Mouse (Mus musculus) C2C12 (cell line): ENCODE data around the gene Rab5c.

Experiments used
- CTCF ChIP-seq: IDR thresholded peaks from one replicate; pipeline ENCODE4 v1.5.1; 2011; ENCODE audit not compliant: control insufficient read depth, insufficient read depth, insufficient read length
- FOSL1 ChIP-seq: IDR thresholded peaks from one replicate; pipeline ENCODE4 v1.8.0; 2011; ENCODE audit warnings: mild to moderate bottlenecking, low read length; ENCODE audit not compliant: poor library complexity, insufficient read depth, severe bottlenecking
- MYOG ChIP-seq: IDR thresholded peaks from one replicate; pipeline ENCODE4 v1.6.1; 2011; ENCODE audit not compliant: control insufficient read depth, insufficient read length; ENCODE audit errors: extremely low read depth

- TF ChIP-seq MYOG: no peak
- no peak for TF ChIP-seq CTCF
- no peak for TF ChIP-seq FOSL1
These were observed 47.8 kb upstream of the Rab5c start for GRCm38 (mm10) chr11:100785774-100786173.
